Comparison of ENCODE assay signal across 27 mouse cellular contexts in the genomic region with DNA sequence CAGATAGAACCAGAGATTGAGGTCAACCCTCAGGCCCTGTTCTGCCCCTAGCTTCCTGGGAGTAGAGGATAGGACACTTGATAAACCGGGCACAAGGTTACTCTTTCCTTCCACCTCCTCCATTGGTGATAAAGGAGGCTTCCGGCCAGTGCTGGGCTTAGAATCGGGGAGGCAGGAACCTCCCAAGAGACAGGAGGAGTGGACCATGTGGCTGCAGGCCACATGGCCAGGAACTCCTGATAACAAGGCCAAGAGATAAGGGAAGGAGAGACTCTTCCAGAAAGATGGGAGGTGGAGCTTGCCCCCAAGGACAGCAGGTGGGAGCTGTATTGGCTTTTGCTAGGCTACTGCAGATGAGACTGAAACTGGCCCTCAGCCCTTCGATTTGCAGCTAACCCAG. TPM values are rescaled to one million over a fixed set of nuclear protein-coding genes. Genes with fewer than 3 reads are reported as not detected.
DNase-seq lines count a peak whose midpoint lies in the region; ATAC-seq and TF ChIP-seq lines count a peak whose summit lies in the region.
"Had no signal": no experiment of that assay in that cellular context is flagged by ENCODE, and none has a peak within 500 bp of the region (broad histone marks: within the 10 kb centered on the region; RNA-seq: fewer than 3 reads in every experiment).

No protein-coding gene starts in this region.

- peaks cover 36% of the 10 kb centered on the region for H3K4me1 ChIP-seq in heart, embryonic 10.5 days
- peaks cover 75% of the 10 kb centered on the region for H3K4me1 ChIP-seq in G1E (ENCODE audit: insufficient read depth, low read depth, low read length)
- H3K4me1 ChIP-seq in MEL (ENCODE audit: control insufficient read depth in 1 of 2, insufficient read depth in 2 of 2, low read length in 2 of 2), result peaks cover 0 to 52% of the 10 kb centered on the region in 2 experiments; a peak in 3 of 4 replicates
- H3K4me1 ChIP-seq in forebrain, embryonic 10.5 days, result peaks cover 27% of the 10 kb centered on the region

- H3K9me3 ChIP-seq in heart, embryonic 10.5 days, result no peaks in the 10 kb centered on the region
- no peaks in the 10 kb centered on the region for H3K9me3 ChIP-seq in G1E (replicated peaks)
- no peaks in the 10 kb centered on the region for H3K9me3 ChIP-seq in MEL (replicated peaks; ENCODE audit: insufficient read depth, low read length)
- H3K9me3 ChIP-seq in forebrain, embryonic 10.5 days, result no peaks in the 10 kb centered on the region

- no peaks in the 10 kb centered on the region; the same call in 1 of the 2 replicates for H3K79me2 ChIP-seq in MEL (ENCODE audit: control insufficient read depth, insufficient read depth, low read length, poor library complexity)

- WGBS in heart, embryonic 10.5 days, result 37% methylated on average over 4 of the region's 4 CpGs
- 82% methylated on average over 4 of the region's 4 CpGs for WGBS in forebrain, embryonic 10.5 days

- TF ChIP-seq RAD21 in MEL (IDR thresholded peaks at IDR 0.05; ENCODE audit: low read depth, low read length), result no peak

- 0 out of 2 replicates have a peak overlapping the region, but pooled peaks have one; percentile 3 for H3K9ac ChIP-seq in MEL (ENCODE audit: control insufficient read depth, low read depth, low read length, poor library complexity, severe bottlenecking)

- TF ChIP-seq CTCF in G1E (IDR thresholded peaks at IDR 0.05; ENCODE audit: low read depth, low read length) (no peak), MEL (IDR thresholded peaks at IDR 0.05 in 2 of 3, conservative IDR thresholded peaks at IDR 0.05 in 1 of 3; ENCODE audit: control insufficient read depth in 1 of 3, insufficient read depth in 1 of 3, low read depth in 2 of 3, low read length in 3 of 3, poor library complexity in 1 of 3, severe bottlenecking in 1 of 3) (no peak)

- DNase-seq in heart, adult 11 months, result peak; percentile 91
- no peak for DNase-seq in heart, embryonic 10.5 days (ENCODE audit: low spot score)
- peak; percentile 77 for DNase-seq in testis, postnatal 14 days (ENCODE audit: low spot score)
- DNase-seq in testis, postnatal 10 days (ENCODE audit: low spot score), result no peak
- DNase-seq in G1E (ENCODE audit: low spot score) (no peak), MEL (ENCODE audit: low read depth, low spot score) (no peak)
- DNase-seq in lung, postnatal 4 days, result no peak
- no peak for DNase-seq in forebrain, embryonic 10.5 days (ENCODE audit: extremely low spot score, low spot score)
- DNase-seq: adrenal gland, adult 2 months; adrenal gland, adult 8-10 months; adrenal gland, postnatal 10 days; adrenal gland, postnatal 14 days; adrenal gland, postnatal 25 days; adrenal gland, postnatal 36 days; B cell, adult 2 months; cerebellum, adult 11 months; cerebellum, adult 11-12 months; cerebellum, adult 18-20 months; cerebellum, adult 2 months had no signal

- TF ChIP-seq EP300 in MEL (IDR thresholded peaks at IDR 0.05; ENCODE audit: low read depth in 1 of 2, low read length in 2 of 2), result no peak

- H3K27ac ChIP-seq in heart, embryonic 10.5 days, result no peak overlapping the region
- H3K27ac ChIP-seq in MEL (ENCODE audit: control insufficient read depth, low read depth, low read length), result no peak overlapping the region
- H3K27ac ChIP-seq in forebrain, embryonic 10.5 days, result no peak overlapping the region

- no peak overlapping the region for H3K4me3 ChIP-seq in heart, embryonic 10.5 days
- H3K4me3 ChIP-seq in G1E (ENCODE audit: low read depth, low read length) (no peak overlapping the region; the same call in 1 of the 2 replicates), MEL (ENCODE audit: control insufficient read depth in 1 of 2, insufficient read depth in 1 of 2, low read depth in 2 of 2, low read length in 2 of 2) (no peak overlapping the region)
- no peak overlapping the region for H3K4me3 ChIP-seq in forebrain, embryonic 10.5 days

- no peak for TF ChIP-seq POLR2A in MEL (IDR thresholded peaks at IDR 0.05; ENCODE audit: control insufficient read depth in 1 of 2, insufficient read depth in 1 of 2, low read depth in 1 of 2, low read length in 2 of 2, poor library complexity in 1 of 2)

- peaks cover 99% of the 10 kb centered on the region for H3K27me3 ChIP-seq in heart, embryonic 10.5 days (ENCODE audit: insufficient read depth, poor library complexity, severe bottlenecking)
- H3K27me3 ChIP-seq in G1E (ENCODE audit: insufficient read depth, low read length) (peaks cover 9% of the 10 kb centered on the region; the same call in 1 of the 2 replicates), MEL (ENCODE audit: control insufficient read depth in 1 of 2, insufficient read depth in 2 of 2, low read length in 2 of 2) (no peaks in the 10 kb centered on the region)
- H3K27me3 ChIP-seq in forebrain, embryonic 10.5 days (ENCODE audit: poor library complexity, severe bottlenecking), result peaks cover 100% of the 10 kb centered on the region
- H3K27me3 ChIP-seq: Patski had no signal

- no peaks in the 10 kb centered on the region for H3K36me3 ChIP-seq in heart, embryonic 10.5 days
- H3K36me3 ChIP-seq in G1E (replicated peaks), result peaks cover 29% of the 10 kb centered on the region
- peaks cover 0 to 31% of the 10 kb centered on the region in 2 experiments; a peak in 2 of 4 replicates for H3K36me3 ChIP-seq in MEL (ENCODE audit: control insufficient read depth in 1 of 2, insufficient read depth in 2 of 2, low read length in 2 of 2)
- H3K36me3 ChIP-seq in forebrain, embryonic 10.5 days (replicated peaks), result no peaks in the 10 kb centered on the region

- ATAC-seq in G1E (ENCODE audit: extremely low read depth, insufficient number of reproducible peaks, low FRiP score, poor library complexity, severe bottlenecking), result peak; percentile 4; the same call in 1 of the 2 replicates
- ATAC-seq: activated CD4-positive, CD25-positive, alpha-beta regulatory T cell, adult 4 months; CD4-positive, CD25-positive, alpha-beta regulatory T cell, adult 4 months; Patski had no signal

TF ChIP-seq in MEL, 35 proteins besides CTCF, POLR2A, EP300 and RAD21 (continues in another document):
- TF ChIP-seq SIN3A (IDR thresholded peaks at IDR 0.05; ENCODE audit: low read length) (0 out of 2 replicates have a peak, but pooled peaks have one; percentile 8), USF1 (IDR thresholded peaks at IDR 0.05; ENCODE audit: low read depth, low read length) (peak; percentile 43; the same call in 1 of the 2 replicates), MYB (IDR thresholded peaks at IDR 0.05; ENCODE audit: low read depth, low read length) (no peak), GATA1 (IDR thresholded peaks at IDR 0.05; ENCODE audit: low read depth, low read length) (no peak), ZC3H11A (IDR thresholded peaks at IDR 0.05; ENCODE audit: low read depth, low read length) (no peak), ETS1 (IDR thresholded peaks at IDR 0.05; ENCODE audit: low read depth, low read length) (no peak), RCOR1 (IDR thresholded peaks at IDR 0.05; ENCODE audit: low read depth, low read length) (no peak), NELFE (IDR thresholded peaks at IDR 0.05; ENCODE audit: low read depth, low read length) (no peak), ZKSCAN1 (IDR thresholded peaks at IDR 0.05; ENCODE audit: low read depth, low read length) (no peak), MAZ (IDR thresholded peaks at IDR 0.05; ENCODE audit: low read depth, low read length) (no peak), MYC (IDR thresholded peaks at IDR 0.05; ENCODE audit: low read depth, low read length) (peak; percentile 70; the same call in 1 of the 2 replicates), CHD1 (IDR thresholded peaks at IDR 0.05; ENCODE audit: low read depth, low read length) (no peak), HCFC1 (IDR thresholded peaks at IDR 0.05; ENCODE audit: low read depth, low read length) (no peak), MXI1 (IDR thresholded peaks at IDR 0.05; ENCODE audit: low read depth, low read length) (peak; percentile 64; the same call in 1 of the 2 replicates)

RNA-seq across cellular contexts. Expression of a gene that starts 1.6 kb away (rescaled TPM):
- 1.4 and 4.0 TPM in 2 replicates for polyA plus RNA-seq in heart, embryonic 10.5 days (2016; fragmentation: Nextera tagmentation; extraction: Ambion mirVana)
- total RNA-seq in G1E (2014; fragmentation: Nextera tagmentation) (9.3 and 16.4 TPM in 2 replicates), G1E (2017) (4.2 and 4.3 TPM in 2 replicates), MEL (2012; rRNA removed) (4.5 and 5.0 TPM in 2 replicates)
- polyA plus RNA-seq in G1E (2012) (48.0 and 61.7 TPM in 2 replicates), MEL (2012; ENCODE audit: insufficient read depth in 1 of 2, insufficient read length in 2 of 2, low read depth in 1 of 2, low replicate concordance in 2 of 2, missing spikeins in 1 of 2) (10 to 100 TPM in 1 of 2 experiments, not detected in 1; 19.6 TPM)
- 5.6 and 5.9 TPM in 2 replicates for polyA plus RNA-seq in forebrain, embryonic 10.5 days (2016; fragmentation: Nextera tagmentation; extraction: Ambion mirVana)

RNA-seq across cellular contexts. Expression of a gene that starts 8.1 kb away (rescaled TPM):
- polyA plus RNA-seq in heart, embryonic 10.5 days (2016; fragmentation: Nextera tagmentation; extraction: Ambion mirVana), result not detected in 2 replicates
- not detected in 2 replicates for total RNA-seq in G1E (2014; fragmentation: Nextera tagmentation)
- total RNA-seq in G1E (2017), result 0.33 and 0.46 TPM in 2 replicates
- 0.04 and 0.18 TPM in 2 replicates for polyA plus RNA-seq in G1E (2012)
- 0.20 TPM in 1 of 2 replicates, not detected in the other for total RNA-seq in MEL (2012; rRNA removed)
- polyA plus RNA-seq in MEL (2012; ENCODE audit: insufficient read depth in 1 of 2, insufficient read length in 2 of 2, low read depth in 1 of 2, low replicate concordance in 2 of 2, missing spikeins in 1 of 2), result under 1 TPM in 1 of 2 experiments, not detected in 1; 0.28 TPM
- not detected in 2 replicates for polyA plus RNA-seq in forebrain, embryonic 10.5 days (2016; fragmentation: Nextera tagmentation; extraction: Ambion mirVana)
- total RNA-seq: adrenal gland, adult 18-20 months; adrenal gland, adult 2 months; adrenal gland, adult 8-10 months; adrenal gland, postnatal 10 days; adrenal gland, postnatal 14 days; adrenal gland, postnatal 25 days; adrenal gland, postnatal 36 days; adrenal gland, postnatal 4 days; CH12.LX had no signal
- polyA plus RNA-seq: activated CD4-positive, CD25-positive, alpha-beta regulatory T cell, adult 4 months; adrenal gland, adult 2 months; brain, embryonic 14.5 days; C2C12; CD4-positive, CD25-positive, alpha-beta regulatory T cell, adult 4 months; cerebellum, adult 2 months; Patski had no signal

RNA-seq across cellular contexts. Expression of a gene that starts 27.4 kb away (rescaled TPM):
- 43.7 and 48.9 TPM in 2 replicates for polyA plus RNA-seq in heart, embryonic 10.5 days (2016; fragmentation: Nextera tagmentation; extraction: Ambion mirVana)
- total RNA-seq in G1E (2014; fragmentation: Nextera tagmentation), result 17.1 and 22.1 TPM in 2 replicates
- 17.6 and 18.6 TPM in 2 replicates for total RNA-seq in G1E (2017)
- 46.2 and 51.1 TPM in 2 replicates for polyA plus RNA-seq in G1E (2012)
- 81.8 and 92.7 TPM in 2 replicates for total RNA-seq in MEL (2012; rRNA removed)
- polyA plus RNA-seq in MEL (2012; ENCODE audit: insufficient read depth in 1 of 2, insufficient read length in 2 of 2, low read depth in 1 of 2, low replicate concordance in 2 of 2, missing spikeins in 1 of 2), result 100 to 1,000 TPM in 1 of 2 experiments, not detected in 1; 127 TPM
- 61.0 and 64.4 TPM in 2 replicates for polyA plus RNA-seq in forebrain, embryonic 10.5 days (2016; fragmentation: Nextera tagmentation; extraction: Ambion mirVana)

RNA-seq across cellular contexts. Expression of a gene that starts 34.8 kb away (rescaled TPM):
- 0.90 and 1.3 TPM in 2 replicates for polyA plus RNA-seq in heart, embryonic 10.5 days (2016; fragmentation: Nextera tagmentation; extraction: Ambion mirVana)
- total RNA-seq in G1E (2014; fragmentation: Nextera tagmentation) (not detected in 2 replicates), G1E (2017) (0.29 TPM in 1 of 2 replicates, not detected in the other), MEL (2012; rRNA removed) (0.49 and 1.1 TPM in 2 replicates)
- polyA plus RNA-seq in G1E (2012) (not detected in 2 replicates), MEL (2012; ENCODE audit: insufficient read depth in 1 of 2, insufficient read length in 2 of 2, low read depth in 1 of 2, low replicate concordance in 2 of 2, missing spikeins in 1 of 2) (under 1 TPM in 1 of 2 experiments, not detected in 1; 0.97 TPM)
- polyA plus RNA-seq in forebrain, embryonic 10.5 days (2016; fragmentation: Nextera tagmentation; extraction: Ambion mirVana), result 0.72 and 0.96 TPM in 2 replicates

Comparison
In these comparisons a context has a peak if more than half of its experiments do, and no peak if none do; other contexts are left out.
1. DNase-seq: peak in heart, adult 11 months (single experiment) and testis, postnatal 14 days (single experiment); none in heart, embryonic 10.5 days (single experiment), testis, postnatal 10 days (single experiment), G1E (single experiment), MEL (single experiment), lung, postnatal 4 days (0 of 2) and forebrain, embryonic 10.5 days (single experiment).